Mouse (Mus musculus) limb, embryonic 11.5 days (tissue): ENCODE measurements around the gene Strn4. TPM values are rescaled to one million over a fixed set of nuclear protein-coding genes. Genes with fewer than 3 reads are reported as not detected.
A peak's percentile ranks its signal among the peaks of the same experiment; 100 is the strongest.

Experiments
- ATAC-seq: fragments of 200-750 bp; cut with Nextera tagmentation; 2 replicates; pipeline ENCODE4 v1.8.0; 2017; ENCODE audit warnings: low read depth; ENCODE audit not compliant: insufficient number of reproducible peaks, low FRiP score, low TSS enrichment
- DNase-seq: peaks from one replicate; pipeline ENCODE4 v3.0.0-alpha.2; 2015; ENCODE audit warnings: low spot score
- H3K27ac ChIP-seq: fragments of 300-500 bp; sonication (generic); replicated peaks from 2 replicates; pipeline ENCODE4 v1.5.1; 2014; ENCODE audit warnings: low read depth, mild to moderate bottlenecking, low read length
- H3K27me3 ChIP-seq: fragments of 300-500 bp; sonication (generic); 2 replicates; pipeline ENCODE4 v1.6.1; 2014; ENCODE audit warnings: mild to moderate bottlenecking, low read length, mixed read lengths; ENCODE audit not compliant: control insufficient read depth, insufficient read depth
- H3K36me3 ChIP-seq: fragments of 300-500 bp; sonication (generic); 2 replicates; pipeline ENCODE4 v1.6.1; 2014; ENCODE audit warnings: mild to moderate bottlenecking, low read length, moderate library complexity, mixed read lengths; ENCODE audit not compliant: control insufficient read depth, insufficient read depth
- H3K4me1 ChIP-seq: fragments of 300-500 bp; sonication (generic); 2 replicates; pipeline ENCODE4 v1.6.1; 2014; ENCODE audit warnings: low read length, mixed read lengths; ENCODE audit not compliant: control insufficient read depth, insufficient read depth
- H3K4me2 ChIP-seq: fragments of 300-500 bp; sonication (generic); 2 replicates; pipeline ENCODE4 v1.6.1; 2014; ENCODE audit warnings: low read depth, mild to moderate bottlenecking, moderate library complexity; ENCODE audit not compliant: severe bottlenecking
- H3K4me3 ChIP-seq: fragments of 300-500 bp; sonication (generic); 2 replicates; pipeline ENCODE4 v1.5.1; 2014; ENCODE audit warnings: low read depth, low read length
- H3K9ac ChIP-seq: fragments of 300-500 bp; sonication (generic); 2 replicates; pipeline ENCODE4 v1.6.1; 2014; ENCODE audit warnings: mild to moderate bottlenecking, low read length
- H3K9me3 ChIP-seq: fragments of 300-500 bp; sonication (generic); 2 replicates; pipeline ENCODE4 v1.6.1; 2016; ENCODE audit warnings: low read length; ENCODE audit not compliant: control insufficient read depth
- WGBS: fragments of 180-500 bp; shearing (Covaris S2); extraction: QIAGEN DNeasy Blood & Tissue Kit; methylation state at CpG from one replicate; pipeline ENCODE4 v1.1.7; 2014; 5-methylcytosine and 5-hydroxymethylcytosine counted together
- polyA plus RNA-seq: library from polyadenylated mRNA; unstranded; fragments of >200 nt; fragmentation: Nextera tagmentation; extraction: Ambion mirVana; gene quantifications from 2 replicates; pipeline ENCODE4 v1.2.1, GENCODE M21; 2014

Strn4 gene
- polyA plus RNA-seq, 1 experiment from 2014 or later: 128 TPM

DNA sequence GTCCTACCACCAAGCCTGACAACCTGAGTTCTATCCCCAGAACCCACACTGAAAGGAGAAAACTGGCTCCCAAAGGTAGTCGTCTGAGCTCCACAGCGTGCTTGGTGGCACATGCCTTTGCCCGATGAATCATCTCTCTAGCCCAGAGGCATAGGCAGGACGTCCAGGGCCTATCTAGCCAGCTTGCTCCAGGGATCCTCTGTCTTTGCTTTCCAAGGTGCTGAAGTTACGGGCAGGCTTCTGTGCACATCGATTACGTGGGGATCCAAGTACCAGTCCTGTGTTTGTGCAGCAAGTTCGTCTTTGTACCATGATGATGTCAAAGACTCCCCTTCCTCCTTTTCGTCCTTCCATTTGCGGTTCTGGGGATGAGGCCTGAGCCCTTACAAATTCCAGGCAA lies 55.9 kb downstream of the Strn4 start:
- no peak overlapping the region for H3K4me2 ChIP-seq
- H3K9ac ChIP-seq: no peak overlapping the region
- WGBS: 87% methylated on average over 10 of the region's 10 CpGs
- DNase-seq (no peak), ATAC-seq (no peak)
- H3K9me3 ChIP-seq: no peaks in the 10 kb centered on the region
- H3K36me3 ChIP-seq: peaks cover 4% of the 10 kb centered on the region; the same call in 1 of the 2 replicates
- H3K27ac ChIP-seq: no peak overlapping the region
- no peaks in the 10 kb centered on the region for H3K27me3 ChIP-seq
- H3K4me1 ChIP-seq: peaks cover 2% of the 10 kb centered on the region
- H3K4me3 ChIP-seq: no peak overlapping the region

DNA sequence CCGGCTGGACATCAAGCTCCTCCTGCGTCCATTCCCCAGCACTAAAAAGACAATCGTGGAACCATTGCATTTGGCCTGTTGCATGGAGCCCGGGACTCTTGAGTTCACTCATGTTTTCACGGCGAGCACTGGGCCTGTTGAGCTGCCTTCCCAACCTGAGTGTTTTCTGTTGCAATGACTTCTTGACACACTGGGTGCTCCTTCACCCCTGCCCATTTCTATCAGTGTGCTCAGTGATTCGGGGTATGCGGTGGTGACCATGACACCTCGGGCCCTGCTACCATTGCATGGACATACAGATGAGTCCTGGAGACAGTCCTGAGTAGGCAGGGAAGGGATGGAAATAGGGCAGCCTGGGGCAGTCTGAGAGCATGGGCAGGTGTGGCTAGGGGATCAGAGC lies 56.8 kb downstream of the Strn4 start:
- H3K9ac ChIP-seq: no peak overlapping the region
- H3K9me3 ChIP-seq: no peaks in the 10 kb centered on the region
- WGBS: 95% methylated on average over 9 of the region's 9 CpGs
- H3K27me3 ChIP-seq: no peaks in the 10 kb centered on the region
- no peak for DNase-seq
- no peak overlapping the region for H3K4me2 ChIP-seq
- H3K27ac ChIP-seq: no peak overlapping the region
- H3K4me1 ChIP-seq: peaks cover 5% of the 10 kb centered on the region
- ATAC-seq: no peak
- no peak overlapping the region for H3K4me3 ChIP-seq
- H3K36me3 ChIP-seq: peaks cover 4% of the 10 kb centered on the region; the same call in 1 of the 2 replicates

DNA sequence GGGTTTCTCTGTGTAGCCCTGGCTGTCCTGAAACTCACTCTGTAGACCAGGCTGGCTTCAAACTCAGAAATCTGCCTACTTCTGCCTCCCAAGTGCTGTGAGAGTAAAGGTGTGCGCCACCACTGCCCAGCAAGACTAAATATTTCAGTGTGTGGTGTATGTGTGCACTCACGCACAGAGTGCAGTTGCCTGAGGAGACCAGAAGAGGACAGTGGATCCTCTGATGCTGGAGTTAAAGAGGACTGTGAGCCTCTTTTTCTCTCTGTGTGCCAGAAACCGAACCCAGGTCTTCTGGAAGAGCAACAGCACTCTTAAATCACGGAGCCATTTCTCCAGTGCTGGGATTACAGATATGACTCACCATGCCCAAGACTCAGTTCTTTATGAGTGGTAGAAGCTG lies 57.7 kb downstream of the Strn4 start:
- 86% methylated on average over 4 of the region's 4 CpGs for WGBS
- no peaks in the 10 kb centered on the region for H3K27me3 ChIP-seq
- peaks cover 5% of the 10 kb centered on the region for H3K4me1 ChIP-seq
- peaks cover 4% of the 10 kb centered on the region; the same call in 1 of the 2 replicates for H3K36me3 ChIP-seq
- no peak for ATAC-seq
- no peaks in the 10 kb centered on the region for H3K9me3 ChIP-seq
- H3K9ac ChIP-seq: no peak overlapping the region
- no peak overlapping the region for H3K4me2 ChIP-seq
- no peak for DNase-seq
- no peak overlapping the region for H3K27ac ChIP-seq
- no peak overlapping the region for H3K4me3 ChIP-seq

DNA sequence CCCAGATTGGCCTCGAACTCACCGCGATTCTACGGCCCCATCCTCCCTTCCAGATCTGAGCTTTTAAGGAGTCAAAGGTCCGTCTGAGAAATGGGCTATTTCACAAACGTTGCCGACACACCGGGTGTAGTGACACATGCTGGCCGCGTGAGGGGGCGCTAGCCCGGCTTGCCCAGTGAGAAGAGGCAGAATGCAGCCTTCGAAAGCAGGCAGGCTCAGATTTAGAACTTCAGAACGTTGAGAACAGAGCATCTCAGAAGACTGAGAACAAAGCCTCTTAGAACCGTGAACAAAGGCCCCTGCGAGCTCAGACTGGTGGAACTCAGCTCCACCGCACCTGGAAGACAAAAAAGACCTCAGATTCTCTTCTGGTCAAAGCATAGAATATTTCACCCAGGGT lies 58.5 kb downstream of the Strn4 start:
- Histone ChIP-seq H3K4me1 (peaks cover 5% of the 10 kb centered on the region), H3K36me3 (peaks cover 4% of the 10 kb centered on the region; the same call in 1 of the 2 replicates), H3K27me3 (no peaks in the 10 kb centered on the region), H3K27ac (peak overlapping the region; percentile 85), H3K9ac (peak overlapping the region; percentile 44; the same call in 1 of the 2 replicates), H3K9me3 (no peaks in the 10 kb centered on the region), H3K4me2 (peak overlapping the region; percentile 26), H3K4me3 (peak overlapping the region; percentile 95)
- DNase-seq (peak; percentile 86), ATAC-seq (no peak)
- WGBS: 3% methylated on average over 17 of the region's 17 CpGs

DNA sequence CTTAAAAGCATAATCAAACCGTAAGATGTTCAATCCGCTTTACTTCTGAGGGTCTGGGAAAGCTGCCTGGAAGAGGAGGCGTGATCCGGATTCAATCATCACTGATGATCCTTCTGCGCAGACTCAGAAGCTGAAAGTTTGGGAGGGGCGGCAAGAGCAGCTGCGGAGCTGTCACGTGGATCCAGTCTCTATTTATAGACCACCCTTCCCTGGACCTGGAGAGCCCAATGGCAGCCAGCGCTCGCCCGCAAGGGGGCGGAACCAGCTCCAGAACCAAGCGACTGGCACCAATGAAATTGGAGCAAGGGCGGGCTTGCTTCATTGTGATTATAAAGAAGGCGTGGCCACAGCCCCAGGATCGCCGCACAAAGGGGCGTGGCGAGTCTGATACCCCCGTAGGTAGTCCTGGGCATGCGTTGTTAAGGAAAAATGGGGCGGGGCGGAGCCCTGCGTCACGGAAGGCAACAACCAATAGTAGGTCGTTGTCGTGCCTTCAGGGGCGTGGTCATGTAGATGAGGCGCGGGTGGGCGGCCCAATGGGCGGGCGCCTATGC lies 59.1 kb downstream of the Strn4 start:
- under 1% methylated on average over 33 of the region's 33 CpGs for WGBS
- H3K27me3 ChIP-seq: no peaks in the 10 kb centered on the region

DNA sequence AGATGAGACGGTGACA lies 59.4 kb downstream of the Strn4 start, which contains the start of gene Dact3:
Dact3 (plus strand) TSS at position 8 of the 16 bp plus-strand sequence.
- Histone ChIP-seq H3K4me1 (peaks cover 13% of the 10 kb centered on the region), H3K27ac (peak within 1 kb of the TSS; percentile 89), H3K27me3 (no peaks in the 10 kb centered on the region), H3K36me3 (peaks cover 4% of the 10 kb centered on the region; the same call in 1 of the 2 replicates), H3K4me3 (peak within 1 kb of the TSS; percentile 95), H3K9ac (peak within 1 kb of the TSS; percentile 70), H3K9me3 (no peaks in the 10 kb centered on the region), H3K4me2 (peak within 1 kb of the TSS; percentile 71)
- DNase-seq (no peak), ATAC-seq (no peak)
- 8% methylated on average over 1 of the region's 1 CpGs for WGBS

More for the DNA sequence above, 59.1 kb downstream of the Strn4 start:
- Histone ChIP-seq H3K27ac (peak overlapping the region; percentile 85), H3K4me2 (peak overlapping the region; percentile 71), H3K9me3 (no peaks in the 10 kb centered on the region), H3K36me3 (peaks cover 4% of the 10 kb centered on the region; the same call in 1 of the 2 replicates), H3K4me1 (peaks cover 10% of the 10 kb centered on the region), H3K9ac (peak overlapping the region; percentile 44; the same call in 1 of the 2 replicates), H3K4me3 (peak overlapping the region; percentile 95)
- DNase-seq: peak; percentile 100
- ATAC-seq: peak; percentile 93

DNA sequence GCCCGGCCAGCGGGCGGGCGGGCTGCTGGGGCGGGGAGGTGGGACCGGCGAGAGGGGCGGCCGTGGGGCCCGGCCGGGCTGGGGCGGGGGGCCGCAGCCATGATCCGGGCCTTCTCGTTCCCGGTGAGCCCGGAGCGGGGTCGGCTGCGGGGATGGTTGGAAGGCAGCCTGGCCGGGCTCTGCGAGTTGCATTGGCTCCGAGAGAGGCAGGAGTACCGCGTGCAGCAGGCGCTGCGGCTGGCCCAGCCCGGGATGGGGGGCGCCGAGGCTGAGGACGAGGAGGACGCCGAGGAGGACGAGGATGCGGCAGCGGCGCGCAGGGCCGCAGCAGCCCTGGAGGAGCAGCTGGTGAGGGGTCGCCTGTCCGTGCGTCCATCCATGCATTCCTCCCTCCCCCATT lies 59.6 kb downstream of the Strn4 start:
- Histone ChIP-seq H3K4me2 (peak overlapping the region; percentile 71), H3K4me1 (peaks cover 15% of the 10 kb centered on the region), H3K9ac (peak overlapping the region; percentile 70), H3K27me3 (no peaks in the 10 kb centered on the region), H3K36me3 (peaks cover 4% of the 10 kb centered on the region; the same call in 1 of the 2 replicates), H3K27ac (peak overlapping the region; percentile 89), H3K9me3 (no peaks in the 10 kb centered on the region), H3K4me3 (peak overlapping the region; percentile 95)
- under 1% methylated on average over 42 of the region's 42 CpGs for WGBS
- DNase-seq: no peak
- no peak for ATAC-seq

DNA sequence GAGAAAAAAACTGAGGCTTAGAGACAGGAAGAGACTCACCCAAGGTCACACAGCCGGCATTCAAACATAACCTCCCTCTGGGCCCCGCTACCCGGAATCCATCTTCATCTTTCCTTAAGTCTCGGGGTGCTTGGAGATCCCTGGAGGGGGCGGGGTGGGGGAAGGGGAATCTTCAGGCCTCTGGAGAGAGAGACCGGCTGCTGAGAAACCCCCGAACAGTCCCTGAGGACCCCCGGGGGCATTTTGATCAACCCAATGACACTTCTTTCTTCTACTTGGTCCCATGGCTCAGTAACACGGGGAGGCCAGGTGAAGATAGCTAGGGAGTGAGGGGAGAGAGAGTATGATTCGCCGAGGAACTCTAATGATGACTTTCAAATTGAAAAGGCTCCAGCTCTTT lies 60.3 kb downstream of the Strn4 start:
- Histone ChIP-seq H3K4me3 (peak overlapping the region; percentile 95), H3K27me3 (no peaks in the 10 kb centered on the region), H3K27ac (peak overlapping the region; percentile 89), H3K4me1 (peaks cover 22% of the 10 kb centered on the region), H3K9ac (peak overlapping the region; percentile 70), H3K4me2 (peak overlapping the region; percentile 71), H3K9me3 (no peaks in the 10 kb centered on the region), H3K36me3 (peaks cover 4% of the 10 kb centered on the region; the same call in 1 of the 2 replicates)
- DNase-seq: peak; percentile 49
- ATAC-seq: no peak
- 2% methylated on average over 11 of the region's 11 CpGs for WGBS

DNA sequence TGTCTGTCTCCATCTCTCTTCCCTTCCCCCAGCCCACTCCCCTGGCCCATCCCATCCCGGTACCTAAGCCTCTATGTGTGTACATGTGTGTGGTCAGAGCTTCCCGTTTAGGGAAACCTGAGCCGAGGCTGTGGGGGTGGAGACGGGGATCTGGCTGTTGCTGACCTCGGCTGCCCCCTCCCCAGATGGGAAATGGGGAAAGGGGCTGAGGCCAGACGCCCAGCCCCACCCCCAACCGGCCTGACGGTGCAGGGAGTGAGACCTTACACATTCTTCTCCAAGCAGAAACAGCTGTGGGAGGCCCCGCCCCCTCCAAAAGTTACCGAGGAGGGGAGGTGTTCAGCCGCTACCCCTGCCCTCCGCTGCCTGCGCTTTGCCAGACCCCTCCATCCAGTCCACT lies 60.9 kb downstream of the Strn4 start:
- WGBS: 1% methylated on average over 13 of the region's 13 CpGs
- peaks cover 10% of the 10 kb centered on the region; the same call in 1 of the 2 replicates for H3K36me3 ChIP-seq
- DNase-seq (peak; percentile 98), ATAC-seq (peak; percentile 77)
- peak overlapping the region; percentile 70 for H3K9ac ChIP-seq
- H3K27ac ChIP-seq: peak overlapping the region; percentile 89
- H3K4me3 ChIP-seq: peak overlapping the region; percentile 95
- peaks cover 23% of the 10 kb centered on the region for H3K4me1 ChIP-seq
- peak overlapping the region; percentile 71 for H3K4me2 ChIP-seq
- H3K27me3 ChIP-seq: no peaks in the 10 kb centered on the region
- H3K9me3 ChIP-seq: no peaks in the 10 kb centered on the region
